Mouse (Mus musculus) MEL (cell line): ENCODE measurements at regions not wholly inside any gene's neighbourhood (a gene's known extent, or its start where the extent isn't known, plus 50 kb on each side); places are given as distances from the start of the nearest gene placed in this dataset.

Experiments used
- CTCF ChIP-seq, 3 experiments: IDR thresholded peaks in 2 of 3; conservative IDR thresholded peaks in 1 of 3; 2 replicates each; pipeline ENCODE4 v1.5.1; 2011 to 2012; ENCODE audit warnings: low read length in 3 of 3, low read depth in 2 of 3, mild to moderate bottlenecking in 2 of 3, improper control_type of control experiment in 1 of 3, inconsistent platforms in 1 of 3, mixed read lengths in 1 of 3, moderate library complexity in 1 of 3; ENCODE audit not compliant: control insufficient read depth in 1 of 3, insufficient read depth in 1 of 3, poor library complexity in 1 of 3, severe bottlenecking in 1 of 3
- E2F4 ChIP-seq: IDR thresholded peaks from 2 replicates; pipeline ENCODE4 v1.6.1; 2011; ENCODE audit warnings: low read depth, low read length, improper control_type of control experiment, borderline replicate concordance
- GATA1 ChIP-seq: IDR thresholded peaks from 2 replicates; pipeline ENCODE4 v1.6.1; 2011; ENCODE audit warnings: low read depth, low read length, improper control_type of control experiment
- JUND ChIP-seq: IDR thresholded peaks from 2 replicates; pipeline ENCODE4 v1.6.1; 2011; ENCODE audit warnings: low read depth, mild to moderate bottlenecking, improper control_type of control experiment, low read length
- MEF2A ChIP-seq: IDR thresholded peaks from 2 replicates; pipeline ENCODE4 v1.6.1; 2014; ENCODE audit warnings: low read depth, mild to moderate bottlenecking, inconsistent platforms, low read length, improper control_type of control experiment; ENCODE audit not compliant: poor library complexity, insufficient replicate concordance, severe bottlenecking; ENCODE audit errors: extremely low read depth
- MYC ChIP-seq: IDR thresholded peaks from 2 replicates; pipeline ENCODE4 v1.6.1; 2011; ENCODE audit warnings: low read depth, mild to moderate bottlenecking, low read length, improper control_type of control experiment, moderate library complexity
- POLR2A ChIP-seq, 2 experiments: IDR thresholded peaks; 2 replicates each; pipeline ENCODE4 v1.6.1; 2011 to 2012; ENCODE audit warnings: low read length in 2 of 2, mild to moderate bottlenecking in 2 of 2, control low read depth in 1 of 2, improper control_type of control experiment in 1 of 2, low read depth in 1 of 2, moderate library complexity in 1 of 2; ENCODE audit not compliant: control insufficient read depth in 1 of 2, insufficient read depth in 1 of 2, poor library complexity in 1 of 2
- RCOR1 ChIP-seq: IDR thresholded peaks from 2 replicates; pipeline ENCODE4 v1.6.1; 2012; ENCODE audit warnings: low read depth, mild to moderate bottlenecking, inconsistent platforms, low read length, improper control_type of control experiment
- TBP ChIP-seq: IDR thresholded peaks from 2 replicates; pipeline ENCODE4 v1.8.0; 2011; ENCODE audit warnings: low read depth, low read length, improper control_type of control experiment
- ZKSCAN1 ChIP-seq: IDR thresholded peaks from 2 replicates; pipeline ENCODE4 v1.6.1; 2012; ENCODE audit warnings: low read depth, mild to moderate bottlenecking, inconsistent platforms, low read length, improper control_type of control experiment, moderate library complexity

GRCm38 (mm10) chr9:61102451-61103358, 269.5 kb upstream of the Tle3 start:
- TF ChIP-seq JUND (no peak), MEF2A (no peak), CTCF (IDR thresholded peaks at IDR 0.05 in 2 of 3, conservative IDR thresholded peaks at IDR 0.05 in 1 of 3; ENCODE audit: control insufficient read depth in 1 of 3, insufficient read depth in 1 of 3, low read depth in 2 of 3, low read length in 3 of 3, poor library complexity in 1 of 3, severe bottlenecking in 1 of 3) (no peak), POLR2A (IDR thresholded peaks at IDR 0.05; ENCODE audit: control insufficient read depth in 1 of 2, insufficient read depth in 1 of 2, low read depth in 1 of 2, low read length in 2 of 2, poor library complexity in 1 of 2) (no peak), RCOR1 (no peak), TBP (no peak), GATA1 (no peak), MYC (no peak), ZKSCAN1 (no peak), E2F4 (no peak)
